11 mouse cellular contexts compared by ENCODE assay signal in the genomic region with DNA sequence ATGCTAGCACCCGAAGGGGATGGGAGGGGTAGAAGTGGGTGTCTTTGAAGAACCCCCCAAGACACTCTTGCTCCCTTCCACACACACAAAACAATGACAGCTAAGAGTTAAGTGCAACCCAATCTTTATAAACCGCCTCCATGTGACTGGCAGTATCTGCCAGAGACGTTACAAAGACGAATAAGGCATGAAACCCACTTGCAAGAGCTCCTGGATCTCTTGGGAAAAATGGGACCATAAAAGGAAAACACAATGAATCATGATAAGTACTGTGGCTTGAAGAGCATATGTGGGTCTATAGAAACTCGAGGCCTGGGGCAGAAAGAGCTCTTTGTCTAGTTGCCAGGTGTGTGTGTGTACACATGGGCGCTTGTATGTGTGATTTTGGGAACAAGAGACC.
"Had no signal": no experiment of that assay in that cellular context is flagged by ENCODE, and none has a peak within 500 bp of the region (broad histone marks: within the 10 kb centered on the region; RNA-seq: fewer than 3 reads in every experiment).

No protein-coding gene starts in this region.

- DNase-seq: liver, postnatal 0 days; lung, adult 2 months; lung, postnatal 14 days; lung, postnatal 36 days; midbrain, embryonic 14.5 days; right cerebral cortex, postnatal 25 days; right cerebral cortex, postnatal 4 days; spleen, adult 18-20 months; thymus, adult 18-20 months; thymus, postnatal 14 days; thymus, postnatal 36 days had no signal
